Comparison of ENCODE assay signal across 9 mouse cellular contexts in the genomic region with DNA sequence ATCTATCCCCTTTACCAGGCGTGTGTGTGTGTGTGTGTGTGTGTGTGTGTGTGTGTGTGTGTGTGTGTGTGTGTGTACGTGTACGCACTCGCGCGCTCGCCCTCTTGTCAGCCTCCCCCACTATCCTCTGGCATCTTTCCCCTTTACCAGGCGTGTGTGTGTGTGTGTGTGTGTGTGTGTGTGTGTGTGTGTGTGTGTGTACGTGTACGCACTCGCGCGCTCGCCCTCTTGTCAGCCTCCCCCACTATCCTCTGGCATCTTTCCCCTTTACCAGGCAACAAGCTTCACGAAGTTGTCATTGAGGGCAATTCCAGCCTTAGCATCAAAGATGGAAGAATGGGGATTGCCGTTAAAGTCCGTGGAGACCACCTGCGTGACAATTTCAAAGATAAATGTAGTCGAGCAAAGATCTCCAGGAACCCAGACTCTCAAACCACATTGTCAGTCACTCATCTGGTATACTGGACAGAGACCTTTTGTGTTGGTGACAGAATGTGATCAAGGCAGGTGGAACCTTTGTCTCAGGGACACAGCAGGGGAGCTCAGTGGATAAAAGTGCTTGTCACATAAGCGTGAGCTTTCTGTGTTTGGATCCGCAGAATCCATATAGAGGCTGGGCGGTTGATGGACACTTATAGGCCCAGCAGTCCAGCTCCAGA. TPM values are rescaled to one million over a fixed set of nuclear protein-coding genes. Genes with fewer than 3 reads are reported as not detected.
DNase-seq lines count a peak whose midpoint lies in the region; ATAC-seq and TF ChIP-seq lines count a peak whose summit lies in the region.
"Not testable (repeated sequence)": the region's sequence is repeated elsewhere in the genome, so short reads cannot be mapped to it uniquely, and the experiment has no call there.
"Had no signal": no experiment of that assay in that cellular context is flagged by ENCODE, and none has a peak within 500 bp of the region (broad histone marks: within the 10 kb centered on the region; RNA-seq: fewer than 3 reads in every experiment).

No protein-coding gene starts in this region.

- H3K79me2 ChIP-seq in myocyte (ENCODE audit: control insufficient read depth, insufficient read depth) = peaks cover 11% of the 10 kb centered on the region

- H3K4me3 ChIP-seq in embryonic facial prominence, embryonic 10.5 days = peak overlapping the region; percentile 84
- peak overlapping the region; percentile 76 for H3K4me3 ChIP-seq in forebrain, postnatal 0 days (ENCODE audit: low read depth, low read length)
- H3K4me3 ChIP-seq in hindbrain, embryonic 14.5 days (replicated peaks; ENCODE audit: low read length) = peak overlapping the region; percentile 78
- H3K4me3 ChIP-seq in liver, postnatal 0 days (ENCODE audit: low read depth, low read length) = peak overlapping the region; percentile 71
- peak overlapping the region; percentile 89 for H3K4me3 ChIP-seq in myocyte
- peak overlapping the region; percentile 94 for H3K4me3 ChIP-seq in testis, adult 2 months (ENCODE audit: control insufficient read depth, low read depth, low read length)

- not testable (repeated sequence) for TF ChIP-seq POLR2A in myocyte (IDR thresholded peaks at IDR 0.05; ENCODE audit: insufficient read length, low read depth); testis, adult 2 months (IDR thresholded peaks at IDR 0.05; ENCODE audit: control insufficient read depth, low read depth, low read length)

- not testable (repeated sequence) for TF ChIP-seq EP300 in liver, postnatal 0 days (IDR thresholded peaks at IDR 0.05; ENCODE audit: low read depth)

- peak overlapping the region; percentile 68 for H3ac ChIP-seq in myocyte (ENCODE audit: control insufficient read depth, insufficient read length)

- H3K36me3 ChIP-seq in embryonic facial prominence, embryonic 10.5 days (replicated peaks) = peaks cover 61% of the 10 kb centered on the region
- H3K36me3 ChIP-seq in forebrain, postnatal 0 days (ENCODE audit: insufficient read depth) = peaks cover 36% of the 10 kb centered on the region
- peaks cover 37% of the 10 kb centered on the region for H3K36me3 ChIP-seq in hindbrain, embryonic 14.5 days (replicated peaks; ENCODE audit: control insufficient read depth, insufficient read depth)
- H3K36me3 ChIP-seq in liver, postnatal 0 days (replicated peaks; ENCODE audit: insufficient read depth, low read length) = peaks cover 21% of the 10 kb centered on the region
- H3K36me3 ChIP-seq in myocyte (ENCODE audit: control insufficient read depth, insufficient read depth); testis, adult 2 months (ENCODE audit: control insufficient read depth, insufficient read depth, low read length): not testable (repeated sequence)

- H3K27me3 ChIP-seq in embryonic facial prominence, embryonic 10.5 days (replicated peaks; ENCODE audit: low read depth, poor library complexity, severe bottlenecking); forebrain, postnatal 0 days (ENCODE audit: insufficient read depth, low read length); hindbrain, embryonic 14.5 days (ENCODE audit: control insufficient read depth, insufficient read depth, low read length); liver, postnatal 0 days (ENCODE audit: insufficient read depth, low read length); myocyte (ENCODE audit: control insufficient read depth, insufficient read depth, insufficient read length); testis, adult 2 months (ENCODE audit: control insufficient read depth, insufficient read depth, low read length): not testable (repeated sequence)

- not testable (repeated sequence) for TF ChIP-seq CTCF in forebrain, postnatal 0 days (IDR thresholded peaks at IDR 0.05; ENCODE audit: low read depth); liver, postnatal 0 days (IDR thresholded peaks at IDR 0.05; ENCODE audit: low read depth); testis, adult 2 months (IDR thresholded peaks at IDR 0.05; ENCODE audit: control insufficient read depth, insufficient read depth, insufficient replicate concordance, low read depth, low read length)

- H3K4me1 ChIP-seq in embryonic facial prominence, embryonic 10.5 days = peaks cover 30% of the 10 kb centered on the region
- H3K4me1 ChIP-seq in forebrain, postnatal 0 days (ENCODE audit: insufficient read depth) = peaks cover 17% of the 10 kb centered on the region; the same call in 1 of the 2 replicates
- H3K4me1 ChIP-seq in hindbrain, embryonic 14.5 days (replicated peaks; ENCODE audit: control insufficient read depth, insufficient read depth, low read length) = peaks cover 26% of the 10 kb centered on the region
- H3K4me1 ChIP-seq in liver, postnatal 0 days (ENCODE audit: insufficient read depth) = peaks cover 24% of the 10 kb centered on the region; the same call in 1 of the 2 replicates
- H3K4me1 ChIP-seq in testis, adult 2 months (ENCODE audit: control insufficient read depth, insufficient read depth, low read length) = not testable (repeated sequence)

- peak; percentile 21 for DNase-seq in adrenal gland, postnatal 10 days
- DNase-seq in embryonic facial prominence, embryonic 10.5 days (ENCODE audit: low spot score); liver, postnatal 0 days: not testable (repeated sequence)
- peak; percentile 63 for DNase-seq in forebrain, postnatal 0 days
- peak; percentile 44 for DNase-seq in hindbrain, embryonic 14.5 days (ENCODE audit: low spot score)
- peak; percentile 21 to 24 for DNase-seq in layer of hippocampus, postnatal 10 days (ENCODE audit: low spot score in 2 of 2)

- not testable (repeated sequence) for ATAC-seq in forebrain, postnatal 0 days; hindbrain, embryonic 14.5 days (ENCODE audit: low FRiP score)
- ATAC-seq in liver, postnatal 0 days = peak; percentile 6

- H3K9me3 ChIP-seq in embryonic facial prominence, embryonic 10.5 days; forebrain, postnatal 0 days (ENCODE audit: low read length); hindbrain, embryonic 14.5 days (ENCODE audit: control insufficient read depth, low read length); liver, postnatal 0 days (ENCODE audit: low read length): not testable (repeated sequence)

- H3K27ac ChIP-seq in embryonic facial prominence, embryonic 10.5 days (replicated peaks) = peak overlapping the region; percentile 91
- peak overlapping the region; percentile 86 for H3K27ac ChIP-seq in forebrain, postnatal 0 days (ENCODE audit: low read depth, low read length)
- H3K27ac ChIP-seq in hindbrain, embryonic 14.5 days = peak overlapping the region; percentile 91
- H3K27ac ChIP-seq in liver, postnatal 0 days (ENCODE audit: low read depth) = peak overlapping the region; percentile 85
- H3K27ac ChIP-seq in testis, adult 2 months (ENCODE audit: control insufficient read depth, insufficient read depth, low read depth, low read length) = peak overlapping the region; percentile 80; the same call in 1 of the 2 replicates

- 21% methylated on average over 20 of the region's 22 CpGs for WGBS in embryonic facial prominence, embryonic 10.5 days
- 8% methylated on average over 18 of the region's 22 CpGs for WGBS in forebrain, postnatal 0 days
- WGBS in hindbrain, embryonic 14.5 days = 16% methylated on average over 10 of the region's 22 CpGs
- WGBS in liver, postnatal 0 days (ENCODE audit: insufficient replicate concordance) = 23% methylated on average over 13 of the region's 22 CpGs

- peak overlapping the region; percentile 72 for H3K9ac ChIP-seq in forebrain, postnatal 0 days
- peak overlapping the region; percentile 88 for H3K9ac ChIP-seq in hindbrain, embryonic 14.5 days
- H3K9ac ChIP-seq in liver, postnatal 0 days (replicated peaks) = peak overlapping the region; percentile 75

- peak overlapping the region; percentile 80 for H3K4me2 ChIP-seq in forebrain, postnatal 0 days (ENCODE audit: low read depth)
- H3K4me2 ChIP-seq in hindbrain, embryonic 14.5 days (replicated peaks) = peak overlapping the region; percentile 65
- H3K4me2 ChIP-seq in liver, postnatal 0 days (ENCODE audit: low read depth, low read length) = peak overlapping the region; percentile 85
- peak overlapping the region; percentile 71 for H3K4me2 ChIP-seq in myocyte (ENCODE audit: low read depth)

RNA-seq across cellular contexts. Expression of gene Tmem147, which starts 0.9 kb away (rescaled TPM):
- 100 to 1,000 TPM; 246 to 247 TPM for total RNA-seq in adrenal gland, postnatal 10 days (2021)
- 147 and 151 TPM in 2 replicates for polyA plus RNA-seq in embryonic facial prominence, embryonic 10.5 days (2016; fragmentation: Nextera tagmentation; extraction: Ambion mirVana)
- 173 TPM in 2 replicates for total RNA-seq in forebrain, postnatal 0 days (2014; rRNA removed)
- 290 and 328 TPM in 2 replicates for polyA plus RNA-seq in forebrain, postnatal 0 days (2015; fragmentation: Nextera tagmentation; extraction: Ambion mirVana)
- 281 and 319 TPM in 2 replicates for polyA plus RNA-seq in hindbrain, embryonic 14.5 days (2014; fragmentation: Nextera tagmentation; extraction: Ambion mirVana)
- 100 to 1,000 TPM; 117 to 141 TPM for total RNA-seq in layer of hippocampus, postnatal 10 days (2021)
- polyA plus RNA-seq in liver, postnatal 0 days (2015; fragmentation: Nextera tagmentation; extraction: Ambion mirVana) = 153 and 158 TPM in 2 replicates
- polyA plus RNA-seq in myocyte (2012; fragmentation: generic; extraction: Trizol) = 241 TPM
- polyA plus RNA-seq in testis, adult 2 months (2012; rRNA removed) = 161 and 171 TPM in 2 replicates

RNA-seq across cellular contexts. Expression of gene Gapdhs, which starts 13.3 kb away (rescaled TPM):
- total RNA-seq in adrenal gland, postnatal 10 days (2021) = not detected
- polyA plus RNA-seq in embryonic facial prominence, embryonic 10.5 days (2016; fragmentation: Nextera tagmentation; extraction: Ambion mirVana) = 0.36 and 0.59 TPM in 2 replicates
- total RNA-seq in forebrain, postnatal 0 days (2014; rRNA removed) = not detected in 2 replicates
- 0.15 and 0.65 TPM in 2 replicates for polyA plus RNA-seq in forebrain, postnatal 0 days (2015; fragmentation: Nextera tagmentation; extraction: Ambion mirVana)
- polyA plus RNA-seq in hindbrain, embryonic 14.5 days (2014; fragmentation: Nextera tagmentation; extraction: Ambion mirVana) = 0.14 and 1.3 TPM in 2 replicates
- total RNA-seq in layer of hippocampus, postnatal 10 days (2021) = not detected
- polyA plus RNA-seq in liver, postnatal 0 days (2015; fragmentation: Nextera tagmentation; extraction: Ambion mirVana) = 0.12 TPM in 1 of 2 replicates, not detected in the other
- 0.05 TPM for polyA plus RNA-seq in myocyte (2012; fragmentation: generic; extraction: Trizol)
- polyA plus RNA-seq in testis, adult 2 months (2012; rRNA removed) = 4,298 and 4,420 TPM in 2 replicates
- total RNA-seq: left cerebral cortex, postnatal 10 days had no signal

RNA-seq across cellular contexts. Expression of gene Atp4a, which starts 18.2 kb away (rescaled TPM):
- total RNA-seq in adrenal gland, postnatal 10 days (2021) = 1 to 10 TPM; 2.3 to 3.1 TPM
- polyA plus RNA-seq in embryonic facial prominence, embryonic 10.5 days (2016; fragmentation: Nextera tagmentation; extraction: Ambion mirVana) = 0.53 and 0.77 TPM in 2 replicates
- 1.2 and 2.0 TPM in 2 replicates for total RNA-seq in forebrain, postnatal 0 days (2014; rRNA removed)
- polyA plus RNA-seq in forebrain, postnatal 0 days (2015; fragmentation: Nextera tagmentation; extraction: Ambion mirVana) = 2.8 and 4.7 TPM in 2 replicates
- polyA plus RNA-seq in hindbrain, embryonic 14.5 days (2014; fragmentation: Nextera tagmentation; extraction: Ambion mirVana) = 2.0 and 2.1 TPM in 2 replicates
- total RNA-seq in layer of hippocampus, postnatal 10 days (2021) = 1 to 10 TPM; 3.1 to 3.8 TPM
- 1.1 and 1.6 TPM in 2 replicates for polyA plus RNA-seq in liver, postnatal 0 days (2015; fragmentation: Nextera tagmentation; extraction: Ambion mirVana)
- polyA plus RNA-seq in myocyte (2012; fragmentation: generic; extraction: Trizol) = not detected
- polyA plus RNA-seq in testis, adult 2 months (2012; rRNA removed) = 2.7 TPM in 2 replicates

RNA-seq across cellular contexts. Expression of gene Sbsn, which starts 21.1 kb away (rescaled TPM):
- 10 to 100 TPM; 25.4 to 34.6 TPM for total RNA-seq in adrenal gland, postnatal 10 days (2021)
- 0.68 and 1.0 TPM in 2 replicates for polyA plus RNA-seq in embryonic facial prominence, embryonic 10.5 days (2016; fragmentation: Nextera tagmentation; extraction: Ambion mirVana)
- total RNA-seq in forebrain, postnatal 0 days (2014; rRNA removed) = 2.8 and 4.6 TPM in 2 replicates
- 2.3 and 3.5 TPM in 2 replicates for polyA plus RNA-seq in forebrain, postnatal 0 days (2015; fragmentation: Nextera tagmentation; extraction: Ambion mirVana)
- polyA plus RNA-seq in hindbrain, embryonic 14.5 days (2014; fragmentation: Nextera tagmentation; extraction: Ambion mirVana) = 0.65 and 2.1 TPM in 2 replicates
- total RNA-seq in layer of hippocampus, postnatal 10 days (2021) = 10 to 100 TPM in 1 of 2 experiments, 1 to 10 TPM in 1; 7.7 to 10.4 TPM
- polyA plus RNA-seq in liver, postnatal 0 days (2015; fragmentation: Nextera tagmentation; extraction: Ambion mirVana) = 0.69 and 0.77 TPM in 2 replicates
- 0.79 TPM for polyA plus RNA-seq in myocyte (2012; fragmentation: generic; extraction: Trizol)
- polyA plus RNA-seq in testis, adult 2 months (2012; rRNA removed) = 4.6 and 4.7 TPM in 2 replicates

RNA-seq across cellular contexts. Expression of gene 2200002J24Rik, which starts 31.5 kb away (rescaled TPM):
- 1 to 10 TPM in 1 of 2 experiments, not detected in 1; 2.6 TPM for total RNA-seq in adrenal gland, postnatal 10 days (2021)
- polyA plus RNA-seq in embryonic facial prominence, embryonic 10.5 days (2016; fragmentation: Nextera tagmentation; extraction: Ambion mirVana) = not detected in 2 replicates
- not detected in 2 replicates for total RNA-seq in forebrain, postnatal 0 days (2014; rRNA removed)
- not detected in 2 replicates for polyA plus RNA-seq in forebrain, postnatal 0 days (2015; fragmentation: Nextera tagmentation; extraction: Ambion mirVana)
- polyA plus RNA-seq in hindbrain, embryonic 14.5 days (2014; fragmentation: Nextera tagmentation; extraction: Ambion mirVana) = not detected in 2 replicates
- not detected for total RNA-seq in layer of hippocampus, postnatal 10 days (2021)
- 0.53 and 1.4 TPM in 2 replicates for polyA plus RNA-seq in liver, postnatal 0 days (2015; fragmentation: Nextera tagmentation; extraction: Ambion mirVana)
- not detected for polyA plus RNA-seq in myocyte (2012; fragmentation: generic; extraction: Trizol)
- 88.8 and 103 TPM in 2 replicates for polyA plus RNA-seq in testis, adult 2 months (2012; rRNA removed)
- total RNA-seq: left cerebral cortex, postnatal 10 days had no signal

Comparison
In these comparisons a context has a peak if more than half of its experiments do, and no peak if none do; other contexts are left out.
1. RNA of gene Gapdhs, which starts 13.3 kb away (polyA plus RNA-seq): 4,298 to 4,420 TPM in testis, adult 2 months; 0.14 to 1.3 TPM in hindbrain, embryonic 14.5 days, 0.15 to 0.65 TPM in forebrain, postnatal 0 days, 0.36 to 0.59 TPM in embryonic facial prominence, embryonic 10.5 days, 0.12 TPM in liver, postnatal 0 days and 0.05 TPM in myocyte (single experiment); every median in the first group is over 1,000 times any median in the second.
2. Peak in every context shown above with its lines, with median percentiles within 50 percentile points of each other: H3K27ac ChIP-seq, H3K4me3 ChIP-seq, H3K4me2 ChIP-seq and H3K9ac ChIP-seq.